Mouse (Mus musculus): ENCODE measurements around the gene Ccdc6.

Gene Ccdc6

GRCm38 (mm10) chr10:70132714-70133113 lies 35.8 kb downstream of the Ccdc6 start:
- no peak for DNase-seq (ENCODE audit: low read depth)

GRCm38 (mm10) chr10:70133188-70133587 lies 36.3 kb downstream of the Ccdc6 start:
- no peak for DNase-seq (ENCODE audit: low read depth)

- peak; percentile 66 for DNase-seq (ENCODE audit: low read depth)
Measured at GRCm38 (mm10) chr10:70135680-70136079, 38.8 kb downstream of the Ccdc6 start.

GRCm38 (mm10) chr10:70137652-70138051 lies 40.7 kb downstream of the Ccdc6 start:
- DNase-seq (ENCODE audit: low read depth): peak; percentile 24

- DNase-seq (ENCODE audit: low read depth): no peak
Measured at GRCm38 (mm10) chr10:70138150-70138549, 41.2 kb downstream of the Ccdc6 start.

GRCm38 (mm10) chr10:70139368-70139767 lies 42.4 kb downstream of the Ccdc6 start:
- no peak for DNase-seq (ENCODE audit: low read depth)

GRCm38 (mm10) chr10:70140414-70140813 lies 43.5 kb downstream of the Ccdc6 start:
- no peak for DNase-seq (ENCODE audit: low read depth)

- DNase-seq (ENCODE audit: low read depth): no peak
Measured at GRCm38 (mm10) chr10:70142623-70143022, 45.7 kb downstream of the Ccdc6 start.

GRCm38 (mm10) chr10:70144004-70144557 lies 47.2 kb downstream of the Ccdc6 start:
- no peak for DNase-seq (ENCODE audit: low read depth)

- no peak for DNase-seq (ENCODE audit: low read depth)
Measured at GRCm38 (mm10) chr10:70145873-70146272, 49.0 kb downstream of the Ccdc6 start.

GRCm38 (mm10) chr10:70149093-70149492 lies 52.2 kb downstream of the Ccdc6 start:
- no peak for DNase-seq (ENCODE audit: low read depth)

- DNase-seq (ENCODE audit: low read depth): no peak
Measured at GRCm38 (mm10) chr10:70150301-70150700, 53.4 kb downstream of the Ccdc6 start.

GRCm38 (mm10) chr10:70151171-70151570 lies 54.2 kb downstream of the Ccdc6 start:
- no peak for DNase-seq (ENCODE audit: low read depth)

GRCm38 (mm10) chr10:70152190-70152743 lies 55.3 kb downstream of the Ccdc6 start:
- no peak for DNase-seq (ENCODE audit: low read depth)

GRCm38 (mm10) chr10:70153810-70154209 lies 56.9 kb downstream of the Ccdc6 start:
- no peak for DNase-seq (ENCODE audit: low read depth)

- no peak for DNase-seq (ENCODE audit: low read depth)
Measured at GRCm38 (mm10) chr10:70156431-70157165, 59.7 kb downstream of the Ccdc6 start.

GRCm38 (mm10) chr10:70159651-70160320 lies 62.9 kb downstream of the Ccdc6 start:
- no peak for DNase-seq (ENCODE audit: low read depth)

GRCm38 (mm10) chr10:70160811-70161210 lies 63.9 kb downstream of the Ccdc6 start:
- no peak for DNase-seq (ENCODE audit: low read depth)

GRCm38 (mm10) chr10:70161504-70161903 lies 64.6 kb downstream of the Ccdc6 start:
- DNase-seq (ENCODE audit: low read depth): no peak

- peak; percentile 10 for DNase-seq (ENCODE audit: low read depth)
Measured at GRCm38 (mm10) chr10:70163681-70164080, 66.8 kb downstream of the Ccdc6 start.

GRCm38 (mm10) chr10:70165877-70166276 lies 69.0 kb downstream of the Ccdc6 start:
- peak; percentile 47 for DNase-seq (ENCODE audit: low read depth)

GRCm38 (mm10) chr10:70166427-70166826 lies 69.5 kb downstream of the Ccdc6 start:
- DNase-seq (ENCODE audit: low read depth): no peak

GRCm38 (mm10) chr10:70167625-70168024 lies 70.7 kb downstream of the Ccdc6 start:
- DNase-seq (ENCODE audit: low read depth): no peak

All from NIH3T3 (cell line).